Mouse (Mus musculus) gastrocnemius, postnatal 14 days (tissue): ENCODE data around the gene Nono. TPM values are rescaled to one million over a fixed set of nuclear protein-coding genes. Genes with fewer than 3 reads are reported as not detected.

Source experiments
- DNase-seq: peaks from one replicate; pipeline ENCODE4 v3.0.0; 2021; ENCODE audit warnings: mixed read lengths
- intact Hi-C: fragments of 180-260 bp; cut with DNase I; formaldehyde crosslinking; loops from one replicate; pipeline ENCODE4 v1.15.1; 2025; ENCODE audit warnings: low total_unique reads
- long read RNA-seq, 2 experiments: library from polyadenylated mRNA; stranded (forward); transcript quantifications; one replicate each; pipeline ENCODE4 v2.0.0; 2021
- total RNA-seq, 2 experiments: library from RNA; stranded (reverse); gene quantifications; 2 replicates each; pipeline ENCODE4 v1.2.3; 2021

Gene Nono
- 10 to 100 TPM; 63.1 to 68.9 TPM for total RNA-seq
- long read RNA-seq, experiment 1, transcript Nono-201 (12 exons, 2,562 nt): major isoform, 46 of 59 reads
- long read RNA-seq, experiment 1, partial matches to known transcripts: 5 of 59 reads
- long read RNA-seq, experiment 1, other reads (novel, unspliced or antisense): 7 of 59 reads
- long read RNA-seq, experiment 2, transcript Nono-201 (12 exons, 2,562 nt): major isoform, 57 of 68 reads
- long read RNA-seq, experiment 2, partial matches to known transcripts: 10 of 68 reads
- long read RNA-seq, experiment 2, other reads (novel, unspliced or antisense): 1 of 68 reads

- intact Hi-C loops: no loop called here
- DNase-seq: peak; percentile 74
Observed at GRCm38 (mm10) chrX:101429142-101429949, at the start of gene Nono. Gene Nono (plus strand): TSS chrX:101429318.

GRCm38 (mm10) chrX:101379744-101380143 is 49.4 kb upstream of the Nono start:
- intact Hi-C loops: no loop called here
- DNase-seq: no peak

- no peak for DNase-seq
- intact Hi-C loops: no loop called here
Observed at GRCm38 (mm10) chrX:101383455-101383854, 45.7 kb upstream of the Nono start.

GRCm38 (mm10) chrX:101384439-101385137 is 44.5 kb upstream of the Nono start:
- DNase-seq: no peak
- intact Hi-C loops: no loop called here

GRCm38 (mm10) chrX:101386222-101386621 is 42.9 kb upstream of the Nono start:
- intact Hi-C loops: no loop called here
- DNase-seq: no peak

- no peak for DNase-seq
- intact Hi-C loops: no loop called here
Observed at GRCm38 (mm10) chrX:101388866-101389537, 40.1 kb upstream of the Nono start.

GRCm38 (mm10) chrX:101394341-101394740 is 34.8 kb upstream of the Nono start:
- intact Hi-C loops: no loop called here
- DNase-seq: no peak

- intact Hi-C loops: no loop called here
- DNase-seq: no peak
Observed at GRCm38 (mm10) chrX:101396459-101396858, 32.7 kb upstream of the Nono start.

GRCm38 (mm10) chrX:101418946-101419724 is 10.0 kb upstream of the Nono start:
- intact Hi-C loops: no loop called here
- peak; percentile 63 for DNase-seq

GRCm38 (mm10) chrX:101419725-101420699 is 9.1 kb upstream of the Nono start:
- peak; percentile 89 for DNase-seq
- intact Hi-C loops: no loop called here

- no peak for DNase-seq
- intact Hi-C loops: no loop called here
Observed at GRCm38 (mm10) chrX:101420700-101421095, 8.4 kb upstream of the Nono start, which contains the start of gene Zmym3. Gene Zmym3 (minus strand): TSS chrX:101420849.

- DNase-seq: no peak
- intact Hi-C loops: no loop called here
Observed at GRCm38 (mm10) chrX:101423462-101423861, 5.7 kb upstream of the Nono start.

- intact Hi-C loops: no loop called here
- DNase-seq: no peak
Observed at GRCm38 (mm10) chrX:101427774-101428173, 1.3 kb upstream of the Nono start.

- no peak for DNase-seq
- intact Hi-C loops: no loop called here
Observed at GRCm38 (mm10) chrX:101428785-101429141, 355 bp upstream of the Nono start.

- DNase-seq: no peak
- intact Hi-C loops: no loop called here
Observed at GRCm38 (mm10) chrX:101429976-101430375, 858 bp downstream of the Nono start.

- intact Hi-C loops: no loop called here
- peak; percentile 22 for DNase-seq
Observed at GRCm38 (mm10) chrX:101448886-101449475, 19.9 kb downstream of the Nono start, which contains the start of gene Itgb1bp2. Gene Itgb1bp2 (plus strand): TSS chrX:101449088.

- no peak for DNase-seq
- intact Hi-C loops: no loop called here
Observed at GRCm38 (mm10) chrX:101451147-101451546, 22.0 kb downstream of the Nono start.
